Mouse (Mus musculus) spleen, embryonic (tissue): ENCODE results near the gene Gm5751.
"Not testable (repeated sequence)": the region's sequence is repeated elsewhere in the genome, so short reads cannot be mapped to it uniquely, and the experiment has no call there.

Source experiments
- CTCF ChIA-PET: fragments of 350-600 bp; sonication (Branson Sonifier 250); formaldehyde crosslinking; loops from one replicate; lab custom pipeline; 2022; lab: Charles Lee

Gm5751 gene

GRCm38 (mm10) chrX:8873953-8874352, at the start of gene Gm5751:
Gm5751 (plus strand) TSS chrX:8874253.
- CTCF ChIA-PET = not testable (repeated sequence)

GRCm38 (mm10) chrX:8832043-8832442, 42.0 kb upstream of the Gm5751 start:
- CTCF ChIA-PET = no interaction called here

- CTCF ChIA-PET = no interaction called here
These were observed 30.4 kb upstream of the Gm5751 start, which contains the start of gene Gm6592 for GRCm38 (mm10) chrX:8843694-8844093. Gm6592 (plus strand) TSS chrX:8843994.

- CTCF ChIA-PET = no interaction called here
These were observed 21.6 kb upstream of the Gm5751 start for GRCm38 (mm10) chrX:8852486-8852885.

- CTCF ChIA-PET = not testable (repeated sequence)
These were observed 9.7 kb upstream of the Gm5751 start for GRCm38 (mm10) chrX:8864331-8864730.

GRCm38 (mm10) chrX:8884336-8884735, 10.3 kb downstream of the Gm5751 start:
- CTCF ChIA-PET = no interaction called here

- CTCF ChIA-PET = interaction anchor here (0.6 kb wide), 1 partner anchor 1012 kb away, joined by 3 read pairs; no protein-coding TSS in a partner anchor
These were observed 17.9 kb downstream of the Gm5751 start for GRCm38 (mm10) chrX:8891975-8892342.

- CTCF ChIA-PET = interaction anchor here (0.6 kb wide), 1 partner anchor 1013 kb away, joined by 3 read pairs; no protein-coding TSS in a partner anchor
These were observed 18.5 kb downstream of the Gm5751 start, which contains the start of gene B630019K06Rik for GRCm38 (mm10) chrX:8892343-8893155. B630019K06Rik (plus strand) TSS chrX:8892382.

- CTCF ChIA-PET = no interaction called here
These were observed 19.2 kb downstream of the Gm5751 start for GRCm38 (mm10) chrX:8893182-8893651.

- CTCF ChIA-PET = interaction anchor here (0.6 kb wide), 1 partner anchor 547 kb away, joined by 6 read pairs; no protein-coding TSS in a partner anchor
These were observed 26.8 kb downstream of the Gm5751 start for GRCm38 (mm10) chrX:8900823-8901222.

- CTCF ChIA-PET = no interaction called here
These were observed 27.9 kb downstream of the Gm5751 start for GRCm38 (mm10) chrX:8901906-8902472.

GRCm38 (mm10) chrX:8921080-8921479, 47.0 kb downstream of the Gm5751 start:
- CTCF ChIA-PET = no interaction called here

GRCm38 (mm10) chrX:8921813-8922607, 48.0 kb downstream of the Gm5751 start:
- CTCF ChIA-PET = no interaction called here

GRCm38 (mm10) chrX:8927308-8927707, 53.3 kb downstream of the Gm5751 start:
- CTCF ChIA-PET = no interaction called here
